Mouse (Mus musculus) left cerebral cortex, postnatal 10 days (tissue): ENCODE measurements around the gene Olfml2b. TPM values are rescaled to one million over a fixed set of nuclear protein-coding genes. Genes with fewer than 3 reads are reported as not detected.

Experiments
- DNase-seq, 2 experiments: peaks; one replicate each; pipeline ENCODE4 v3.0.0; 2021 to 2022; ENCODE audit warnings: low spot score in 2 of 2, mixed read lengths in 1 of 2; ENCODE audit errors: extremely low spot score in 1 of 2
- intact Hi-C: fragments of 180-260 bp; cut with DNase I; formaldehyde crosslinking; loops from one replicate; pipeline ENCODE4 v1.15.1; 2025
- total RNA-seq, 2 experiments: library from RNA; stranded (reverse); gene quantifications; 2 replicates each; pipeline ENCODE4 v1.2.3; 2021

Olfml2b gene
- total RNA-seq, 2 experiments from 2014 or later = 5.5 to 5.9 TPM

GRCm38 (mm10) chr1:170709969-170710368 is 65.6 kb downstream of the Olfml2b start:
- intact Hi-C loops = no loop called here
- no peak for DNase-seq

GRCm38 (mm10) chr1:170711731-170712130 is 67.4 kb downstream of the Olfml2b start:
- intact Hi-C loops = no loop called here
- DNase-seq = no peak

DNA sequence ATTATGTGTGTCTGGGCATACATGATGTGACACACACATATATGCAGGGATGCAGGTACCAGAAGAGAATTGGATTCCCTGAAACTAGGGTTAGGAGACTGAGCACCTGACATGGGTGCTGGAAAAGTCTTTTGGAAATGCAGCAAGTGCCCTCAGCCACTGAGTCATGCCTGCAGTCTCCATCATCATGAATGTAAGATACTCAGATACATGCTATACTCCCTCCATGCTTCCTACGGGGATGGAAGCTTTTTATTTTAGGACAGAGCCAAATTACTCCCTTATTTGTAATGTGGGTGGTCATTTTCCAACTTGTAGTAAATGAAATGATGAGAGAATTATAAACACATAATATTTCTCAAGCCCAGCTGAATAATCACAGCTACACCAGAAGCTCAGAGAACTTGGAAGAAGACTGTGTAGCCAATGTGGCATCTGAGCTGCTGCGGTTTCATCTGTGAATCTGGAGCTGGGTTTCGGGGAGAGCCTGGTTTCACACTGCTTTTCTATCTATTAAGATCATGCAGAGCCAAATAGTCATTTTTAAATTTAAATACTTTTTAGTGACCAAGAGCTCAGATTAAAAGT is 73.0 kb downstream of the Olfml2b start:
- no peak for DNase-seq
- intact Hi-C loops = no loop called here

GRCm38 (mm10) chr1:170718133-170718810 is 73.9 kb downstream of the Olfml2b start:
- intact Hi-C loops = no loop called here
- DNase-seq = no peak

DNA sequence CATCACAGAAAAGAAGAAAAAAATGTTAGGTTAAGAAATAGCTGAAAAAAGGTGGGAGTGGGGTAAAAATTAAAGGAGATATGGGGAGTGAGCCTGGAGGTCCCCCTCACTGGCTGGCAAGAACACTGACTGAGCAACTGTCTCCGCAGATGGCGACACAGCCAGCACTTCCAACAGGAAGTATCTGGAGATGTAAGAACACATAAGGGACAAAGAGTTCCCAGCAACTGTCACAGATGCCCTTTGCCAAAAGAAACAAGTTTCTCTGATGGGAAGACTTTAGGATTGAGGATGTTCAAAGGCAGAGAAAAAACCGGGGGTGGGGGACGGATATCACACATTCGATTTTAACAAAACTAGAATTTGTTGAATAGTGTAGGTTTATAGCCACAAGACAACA is 77.2 kb downstream of the Olfml2b start:
- intact Hi-C loops = no loop called here
- DNase-seq = peak in 1 of 2 experiments; percentile 42

GRCm38 (mm10) chr1:170728524-170728923 is 84.2 kb downstream of the Olfml2b start:
- intact Hi-C loops = no loop called here
- peak; percentile 18 to 32 for DNase-seq

GRCm38 (mm10) chr1:170729267-170729962 is 85.1 kb downstream of the Olfml2b start:
- intact Hi-C loops = no loop called here
- DNase-seq = no peak

DNA sequence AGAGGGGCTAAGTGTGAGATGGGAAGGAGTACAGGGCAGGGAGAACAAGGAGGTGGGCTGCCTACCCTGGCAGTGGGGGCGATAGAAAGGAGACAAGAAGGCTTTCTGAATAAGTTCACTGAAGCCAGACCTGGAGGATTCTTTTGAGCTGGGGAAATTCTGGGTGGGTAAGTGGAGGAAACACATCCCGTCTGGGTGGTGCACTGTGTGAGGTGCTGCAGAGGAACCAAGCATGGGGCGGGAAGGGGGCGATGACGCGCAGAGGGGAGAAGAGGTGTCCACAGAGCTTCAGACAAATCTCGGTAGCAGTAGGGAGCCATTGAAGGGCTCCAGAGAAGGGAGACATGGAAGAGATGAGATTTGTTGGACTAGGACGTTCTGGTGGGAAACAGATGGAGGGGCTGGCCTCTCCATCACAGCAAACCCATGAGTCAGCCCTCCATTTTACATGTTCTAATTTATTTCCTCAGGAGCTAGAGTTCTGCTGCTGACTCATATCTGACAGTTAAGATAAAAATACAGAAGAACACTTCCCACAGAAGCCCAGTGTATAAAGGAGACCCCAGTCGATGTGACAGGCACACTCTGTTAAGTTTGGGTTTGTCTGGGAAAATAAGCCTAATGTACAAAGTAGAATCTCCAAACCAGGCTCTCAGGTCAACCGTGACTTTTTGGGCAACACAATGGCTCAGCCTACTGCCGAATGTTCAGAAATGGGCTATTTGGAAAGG is 87.7 kb downstream of the Olfml2b start:
- intact Hi-C loops = no loop called here
- no peak for DNase-seq

Other genes with a start within 250 kb of the Olfml2b start
- 10 to 100 TPM; 79.2 to 91.1 TPM for gene Nos1ap, start 54.7 kb upstream of the Olfml2b start, total RNA-seq
- 10 to 100 TPM; 19.9 to 20.9 TPM for gene Atf6, start 223.2 kb downstream of the Olfml2b start, total RNA-seq
- gene Gm26620, start 240.5 kb downstream of the Olfml2b start, total RNA-seq = under 1 TPM; 0.45 to 0.58 TPM
- 10 to 100 TPM; 14.9 to 20.4 TPM for gene Dusp12, start 241.0 kb downstream of the Olfml2b start, total RNA-seq